Mouse (Mus musculus) kidney, embryonic 15.5 days (tissue): ENCODE measurements around the gene Hsf2bp. TPM values are rescaled to one million over a fixed set of nuclear protein-coding genes. Genes with fewer than 3 reads are reported as not detected.

Experiments
- ATAC-seq: fragments of 200-750 bp; cut with Nextera tagmentation; replicated peaks from 2 replicates; pipeline ENCODE4 v1.8.0; 2017; ENCODE audit warnings: moderate TSS enrichment; ENCODE audit not compliant: low FRiP score
- H3K27ac ChIP-seq: fragments of 300-500 bp; sonication (generic); 2 replicates; pipeline ENCODE4 v1.5.1; 2015; ENCODE audit warnings: mild to moderate bottlenecking, inconsistent platforms
- H3K27me3 ChIP-seq: fragments of 300-500 bp; sonication (generic); 2 replicates; pipeline ENCODE4 v1.6.1; 2015; ENCODE audit warnings: inconsistent platforms
- H3K36me3 ChIP-seq: fragments of 300-500 bp; sonication (generic); 2 replicates; pipeline ENCODE4 v1.6.1; 2015; ENCODE audit warnings: inconsistent platforms
- H3K4me1 ChIP-seq: fragments of 300-500 bp; sonication (generic); 2 replicates; pipeline ENCODE4 v1.6.1; 2015; ENCODE audit warnings: inconsistent platforms
- H3K4me2 ChIP-seq: fragments of 300-500 bp; sonication (generic); 2 replicates; pipeline ENCODE4 v1.6.1; 2015; ENCODE audit warnings: moderate library complexity, mild to moderate bottlenecking, inconsistent platforms
- H3K4me3 ChIP-seq: fragments of 300-500 bp; sonication (generic); replicated peaks from 2 replicates; pipeline ENCODE4 v1.5.1; 2015; ENCODE audit warnings: mild to moderate bottlenecking, inconsistent platforms
- H3K9ac ChIP-seq: fragments of 300-500 bp; sonication (generic); 2 replicates; pipeline ENCODE4 v1.6.1; 2015; ENCODE audit warnings: mild to moderate bottlenecking, inconsistent platforms
- H3K9me3 ChIP-seq: fragments of 300-500 bp; sonication (generic); replicated peaks from 2 replicates; pipeline ENCODE4 v1.6.1; 2016; ENCODE audit warnings: inconsistent platforms
- WGBS: fragments of 180-500 bp; shearing (Covaris S2); methylation state at CpG from one replicate; pipeline ENCODE4 v1.1.7; 2015; ENCODE audit warnings: mixed read lengths; 5-methylcytosine and 5-hydroxymethylcytosine counted together
- polyA plus RNA-seq: library from polyadenylated mRNA; unstranded; fragments of >200 nt; fragmentation: Nextera tagmentation; extraction: Ambion mirVana; gene quantifications from 2 replicates; pipeline ENCODE4 v1.2.1, GENCODE M21; 2015

Hsf2bp gene
- polyA plus RNA-seq, 1 experiment from 2014 or later: 0.70 TPM

GRCm38 (mm10) chr17:31976501-31976900 lies 59.6 kb downstream of the Hsf2bp start:
- Histone ChIP-seq H3K4me3 (no peak overlapping the region), H3K27me3 (no peaks in the 10 kb centered on the region), H3K36me3 (no peaks in the 10 kb centered on the region), H3K4me2 (no peak overlapping the region), H3K27ac (no peak overlapping the region), H3K4me1 (no peaks in the 10 kb centered on the region), H3K9ac (no peak overlapping the region), H3K9me3 (no peaks in the 10 kb centered on the region)
- WGBS: 77% methylated on average over 6 of the region's 6 CpGs
- no peak for ATAC-seq

- no peak overlapping the region for H3K9ac ChIP-seq
- H3K4me1 ChIP-seq: no peaks in the 10 kb centered on the region
- H3K9me3 ChIP-seq: no peaks in the 10 kb centered on the region
- H3K27ac ChIP-seq: no peak overlapping the region
- H3K4me3 ChIP-seq: no peak overlapping the region
- H3K27me3 ChIP-seq: no peaks in the 10 kb centered on the region
- no peaks in the 10 kb centered on the region for H3K36me3 ChIP-seq
- no peak for ATAC-seq
- H3K4me2 ChIP-seq: no peak overlapping the region
- 73% methylated on average over 5 of the region's 5 CpGs for WGBS
Observed at GRCm38 (mm10) chr17:31974694-31975093, 61.5 kb downstream of the Hsf2bp start.

DNA sequence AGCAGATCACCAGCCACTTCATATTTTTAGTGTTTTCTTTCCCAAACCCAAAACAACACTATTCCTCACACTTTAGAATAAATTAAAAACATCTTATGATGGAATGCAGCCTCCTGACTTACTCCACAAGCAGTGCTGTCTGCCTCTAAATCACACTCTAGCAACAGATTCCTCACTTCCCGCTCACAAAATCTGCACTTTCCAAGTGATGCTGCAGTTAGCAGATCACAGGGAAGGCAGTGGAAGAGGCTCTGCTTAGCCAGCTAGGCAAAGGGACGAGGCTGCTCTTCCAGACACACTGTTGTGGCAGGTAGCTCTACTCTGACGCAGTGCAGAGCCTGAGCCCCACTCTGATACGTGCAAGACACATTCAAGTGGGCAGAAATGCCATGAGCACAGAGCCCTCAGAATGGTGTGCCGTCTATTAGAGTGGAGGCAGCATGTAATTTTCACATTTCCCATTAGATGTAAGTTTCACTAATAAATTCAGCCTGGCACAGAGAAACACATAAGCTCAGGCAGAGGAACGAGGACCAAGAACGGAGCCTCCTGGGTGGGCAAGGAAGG lies 62.4 kb downstream of the Hsf2bp start:
- H3K4me2 ChIP-seq: no peak overlapping the region
- no peaks in the 10 kb centered on the region for H3K36me3 ChIP-seq
- H3K9ac ChIP-seq: no peak overlapping the region
- H3K4me3 ChIP-seq: no peak overlapping the region
- no peaks in the 10 kb centered on the region for H3K9me3 ChIP-seq
- H3K27me3 ChIP-seq: no peaks in the 10 kb centered on the region
- H3K4me1 ChIP-seq: no peaks in the 10 kb centered on the region
- no peak overlapping the region for H3K27ac ChIP-seq
- ATAC-seq: no peak
- WGBS: 77% methylated on average over 7 of the region's 7 CpGs

- no peak for ATAC-seq
- Histone ChIP-seq H3K9ac (no peak overlapping the region), H3K9me3 (no peaks in the 10 kb centered on the region), H3K27me3 (no peaks in the 10 kb centered on the region), H3K36me3 (no peaks in the 10 kb centered on the region), H3K4me1 (peaks cover 12% of the 10 kb centered on the region), H3K4me3 (no peak overlapping the region), H3K4me2 (no peak overlapping the region), H3K27ac (no peak overlapping the region)
- 92% methylated on average over 2 of the region's 2 CpGs for WGBS
Observed at GRCm38 (mm10) chr17:31970890-31971289, 65.3 kb downstream of the Hsf2bp start.

- Histone ChIP-seq H3K4me1 (peaks cover 20% of the 10 kb centered on the region), H3K9me3 (no peaks in the 10 kb centered on the region), H3K27ac (no peak overlapping the region), H3K4me3 (no peak overlapping the region), H3K9ac (no peak overlapping the region), H3K4me2 (no peak overlapping the region), H3K36me3 (no peaks in the 10 kb centered on the region), H3K27me3 (no peaks in the 10 kb centered on the region)
- no peak for ATAC-seq
- WGBS: 81% methylated on average over 1 of the region's 1 CpGs
Observed at GRCm38 (mm10) chr17:31968801-31969200, 67.3 kb downstream of the Hsf2bp start.

DNA sequence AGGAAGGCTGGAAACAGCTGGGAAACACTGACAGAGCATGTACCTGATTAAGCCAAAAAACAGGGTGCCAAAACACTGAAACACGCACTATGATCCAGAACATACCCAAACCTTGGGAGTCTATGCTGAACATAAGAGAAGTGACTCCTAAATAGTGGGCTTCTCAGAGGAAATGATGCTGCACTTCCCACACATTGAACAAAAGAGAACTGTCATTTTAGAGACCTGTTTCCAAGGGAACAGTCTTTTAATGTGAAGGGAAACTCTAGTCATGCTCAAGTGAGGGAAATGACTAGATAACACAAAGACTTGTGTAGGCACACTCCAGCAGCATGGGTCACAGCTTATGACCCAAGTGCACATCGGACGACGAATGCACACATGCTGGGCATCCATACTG lies 68.8 kb downstream of the Hsf2bp start:
- Histone ChIP-seq H3K9ac (no peak overlapping the region), H3K9me3 (no peaks in the 10 kb centered on the region), H3K4me1 (peaks cover 20% of the 10 kb centered on the region), H3K4me3 (no peak overlapping the region), H3K27ac (peak overlapping the region; percentile 83), H3K27me3 (no peaks in the 10 kb centered on the region), H3K36me3 (no peaks in the 10 kb centered on the region), H3K4me2 (no peak overlapping the region)
- 65% methylated on average over 4 of the region's 4 CpGs for WGBS
- no peak for ATAC-seq

DNA sequence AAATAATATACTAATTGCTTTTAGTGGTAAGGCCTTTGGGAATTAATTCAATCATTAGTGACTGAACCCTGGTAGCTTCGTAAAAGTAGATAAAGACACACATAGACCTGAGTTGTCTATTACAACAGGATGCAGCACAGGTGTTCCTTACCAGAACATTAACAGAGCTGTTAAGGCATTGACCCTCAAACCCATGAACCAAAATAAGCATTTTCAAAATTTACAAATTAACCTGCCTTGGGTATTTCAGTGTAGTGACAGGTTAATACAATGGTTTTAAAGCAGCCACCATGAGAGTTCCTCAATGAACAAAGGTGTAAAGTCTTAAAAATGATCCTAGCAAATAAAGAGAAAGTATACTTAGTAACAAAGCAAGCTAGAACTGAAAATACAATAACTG lies 69.6 kb downstream of the Hsf2bp start:
- Histone ChIP-seq H3K4me3 (no peak overlapping the region), H3K27me3 (no peaks in the 10 kb centered on the region), H3K36me3 (no peaks in the 10 kb centered on the region), H3K27ac (peak overlapping the region; percentile 83), H3K9me3 (no peaks in the 10 kb centered on the region), H3K4me1 (peaks cover 20% of the 10 kb centered on the region), H3K4me2 (no peak overlapping the region), H3K9ac (no peak overlapping the region)
- WGBS: 80% methylated on average over 1 of the region's 1 CpGs
- ATAC-seq: no peak

- Histone ChIP-seq H3K4me1 (peaks cover 20% of the 10 kb centered on the region), H3K9ac (no peak overlapping the region), H3K36me3 (no peaks in the 10 kb centered on the region), H3K9me3 (no peaks in the 10 kb centered on the region), H3K4me2 (no peak overlapping the region), H3K4me3 (no peak overlapping the region), H3K27ac (peak overlapping the region; percentile 83), H3K27me3 (no peaks in the 10 kb centered on the region)
- WGBS: 23% methylated on average over 2 of the region's 2 CpGs
- ATAC-seq: peak; percentile 88
Observed at GRCm38 (mm10) chr17:31965623-31966022, 70.5 kb downstream of the Hsf2bp start.

GRCm38 (mm10) chr17:31962930-31963329 lies 73.2 kb downstream of the Hsf2bp start:
- Histone ChIP-seq H3K9me3 (no peaks in the 10 kb centered on the region), H3K9ac (no peak overlapping the region), H3K27me3 (no peaks in the 10 kb centered on the region), H3K4me1 (peaks cover 20% of the 10 kb centered on the region), H3K27ac (no peak overlapping the region), H3K36me3 (no peaks in the 10 kb centered on the region), H3K4me3 (no peak overlapping the region), H3K4me2 (no peak overlapping the region)
- 76% methylated on average over 4 of the region's 4 CpGs for WGBS
- ATAC-seq: no peak

- ATAC-seq: no peak
- H3K4me3 ChIP-seq: no peak overlapping the region
- no peaks in the 10 kb centered on the region for H3K36me3 ChIP-seq
- no peaks in the 10 kb centered on the region for H3K27me3 ChIP-seq
- peaks cover 17% of the 10 kb centered on the region for H3K4me1 ChIP-seq
- no peaks in the 10 kb centered on the region for H3K9me3 ChIP-seq
- 89% methylated on average over 5 of the region's 5 CpGs for WGBS
- no peak overlapping the region for H3K9ac ChIP-seq
- no peak overlapping the region for H3K27ac ChIP-seq
- no peak overlapping the region for H3K4me2 ChIP-seq
Observed at GRCm38 (mm10) chr17:31962281-31962680, 73.9 kb downstream of the Hsf2bp start.

GRCm38 (mm10) chr17:31954551-31955140 lies 81.5 kb downstream of the Hsf2bp start:
- no peak overlapping the region for H3K9ac ChIP-seq
- no peaks in the 10 kb centered on the region for H3K27me3 ChIP-seq
- 90% methylated on average over 9 of the region's 9 CpGs for WGBS
- H3K27ac ChIP-seq: no peak overlapping the region
- no peak for ATAC-seq
- H3K4me1 ChIP-seq: no peaks in the 10 kb centered on the region
- no peaks in the 10 kb centered on the region for H3K36me3 ChIP-seq
- no peaks in the 10 kb centered on the region for H3K9me3 ChIP-seq
- H3K4me2 ChIP-seq: no peak overlapping the region
- no peak overlapping the region for H3K4me3 ChIP-seq

DNA sequence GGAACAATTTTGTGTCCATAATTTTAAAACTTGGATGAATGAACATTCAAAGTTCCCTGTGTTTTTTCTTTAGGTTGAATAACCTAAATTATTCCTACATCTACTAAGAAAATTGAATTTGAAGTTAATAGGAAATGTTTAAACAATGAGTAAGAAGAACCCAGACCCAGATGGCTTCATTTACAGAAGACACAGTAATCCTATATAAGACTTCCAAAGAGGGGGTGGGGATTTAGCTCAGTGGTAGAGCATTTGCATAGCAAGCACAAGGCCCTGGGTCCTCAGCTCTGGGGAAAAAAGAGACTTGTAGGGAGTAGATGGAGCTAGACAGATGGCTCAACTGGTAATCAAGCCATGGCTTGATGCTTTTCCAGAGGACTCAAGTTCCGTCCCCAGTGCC lies 87.1 kb downstream of the Hsf2bp start:
- no peak for ATAC-seq
- no peak overlapping the region for H3K4me3 ChIP-seq
- no peaks in the 10 kb centered on the region for H3K36me3 ChIP-seq
- H3K27me3 ChIP-seq: no peaks in the 10 kb centered on the region
- H3K27ac ChIP-seq: no peak overlapping the region
- H3K4me2 ChIP-seq: no peak overlapping the region
- 83% methylated on average over 1 of the region's 1 CpGs for WGBS
- no peak overlapping the region for H3K9ac ChIP-seq
- no peaks in the 10 kb centered on the region for H3K9me3 ChIP-seq
- H3K4me1 ChIP-seq: peaks cover 4% of the 10 kb centered on the region

- Histone ChIP-seq H3K4me3 (no peak overlapping the region), H3K4me1 (peaks cover 7% of the 10 kb centered on the region), H3K36me3 (no peaks in the 10 kb centered on the region), H3K27me3 (no peaks in the 10 kb centered on the region), H3K4me2 (no peak overlapping the region), H3K9me3 (no peaks in the 10 kb centered on the region), H3K27ac (no peak overlapping the region), H3K9ac (no peak overlapping the region)
- ATAC-seq: no peak
- 96% methylated on average over 9 of the region's 9 CpGs for WGBS
Observed at GRCm38 (mm10) chr17:31946436-31946835, 89.7 kb downstream of the Hsf2bp start.
